Comparison of ENCODE assay signal across 8 mouse cellular contexts in the genomic region with DNA sequence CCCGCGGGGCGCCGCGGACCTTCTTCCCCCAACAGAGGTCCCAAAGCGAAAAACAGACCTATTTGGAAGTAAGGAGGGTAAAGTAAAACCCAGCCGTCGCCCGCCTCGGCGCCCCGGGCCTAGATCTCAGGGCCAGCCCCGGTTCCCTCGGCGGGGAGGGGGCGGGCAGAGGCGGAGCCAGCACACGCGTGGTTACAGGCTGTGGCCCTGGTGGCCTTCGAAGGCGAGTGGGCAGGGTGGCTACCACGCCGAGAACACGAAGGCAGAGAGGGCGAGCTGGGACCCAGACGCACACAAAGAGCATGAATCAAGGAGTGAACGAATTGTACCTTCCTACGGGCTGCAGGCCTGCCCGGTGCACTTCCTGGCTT. TPM values are rescaled to one million over a fixed set of nuclear protein-coding genes. Genes with fewer than 3 reads are reported as not detected.
DNase-seq lines count a peak whose midpoint lies in the region; ATAC-seq and TF ChIP-seq lines count a peak whose summit lies in the region.

No protein-coding gene starts in this region.

- H3K36me3 ChIP-seq in neural tube, embryonic 11.5 days (ENCODE audit: control insufficient read depth, insufficient read depth, low read length), result no peaks in the 10 kb centered on the region
- no peaks in the 10 kb centered on the region for H3K36me3 ChIP-seq in limb, embryonic 15.5 days
- no peaks in the 10 kb centered on the region for H3K36me3 ChIP-seq in stomach, embryonic 15.5 days

- TF ChIP-seq POLR2A in cerebellum, adult 2 months (IDR thresholded peaks at IDR 0.05; ENCODE audit: borderline replicate concordance, insufficient read depth, low read length), result no peak

- no peaks in the 10 kb centered on the region for H3K9me3 ChIP-seq in neural tube, embryonic 11.5 days (ENCODE audit: control insufficient read depth, low read length)
- no peaks in the 10 kb centered on the region for H3K9me3 ChIP-seq in limb, embryonic 15.5 days
- no peaks in the 10 kb centered on the region for H3K9me3 ChIP-seq in stomach, embryonic 15.5 days

- ATAC-seq in neural tube, embryonic 11.5 days (ENCODE audit: insufficient read depth, low FRiP score, low TSS enrichment), result peak; percentile 84
- ATAC-seq in limb, embryonic 15.5 days (ENCODE audit: insufficient number of reproducible peaks, low FRiP score, low TSS enrichment, low read depth), result peak; percentile 74
- peak; percentile 50 for ATAC-seq in stomach, embryonic 15.5 days (ENCODE audit: insufficient read depth, low FRiP score, low read depth)

- DNase-seq in cerebellum, adult 2 months, result no peak
- DNase-seq in cerebellum, adult 8-10 months, result no peak
- peak; percentile 70 for DNase-seq in neural tube, embryonic 11.5 days (ENCODE audit: low spot score)
- DNase-seq in neural tube, embryonic 10.5 days (ENCODE audit: extremely low spot score, low spot score), result no peak
- DNase-seq in frontal cortex, adult 2 months (ENCODE audit: extremely low spot score in 1 of 2, low spot score in 1 of 2), result no peak
- no peak for DNase-seq in ovary, postnatal 14 days (ENCODE audit: low spot score)

- no peak overlapping the region for H3K27ac ChIP-seq in cerebellum, adult 2 months (ENCODE audit: insufficient read depth, low read length)
- H3K27ac ChIP-seq in neural tube, embryonic 11.5 days (ENCODE audit: low read depth, low read length), result no peak overlapping the region
- H3K27ac ChIP-seq in limb, embryonic 15.5 days, result peak overlapping the region; percentile 82; the same call in 1 of the 2 replicates
- peak overlapping the region; percentile 35; the same call in 1 of the 2 replicates for H3K27ac ChIP-seq in stomach, embryonic 15.5 days

- H3K4me2 ChIP-seq in neural tube, embryonic 11.5 days (ENCODE audit: low read depth), result peak overlapping the region; percentile 68
- peak overlapping the region; percentile 85 for H3K4me2 ChIP-seq in limb, embryonic 15.5 days
- H3K4me2 ChIP-seq in stomach, embryonic 15.5 days, result peak overlapping the region; percentile 87

- no peaks in the 10 kb centered on the region for H3K27me3 ChIP-seq in cerebellum, adult 2 months (ENCODE audit: control insufficient read depth, insufficient read depth, low read length)
- H3K27me3 ChIP-seq in neural tube, embryonic 11.5 days (ENCODE audit: control insufficient read depth, insufficient read depth, low read length), result no peaks in the 10 kb centered on the region
- H3K27me3 ChIP-seq in limb, embryonic 15.5 days, result no peaks in the 10 kb centered on the region
- H3K27me3 ChIP-seq in stomach, embryonic 15.5 days (replicated peaks), result no peaks in the 10 kb centered on the region

- peak overlapping the region; percentile 31 for H3K4me3 ChIP-seq in cerebellum, adult 2 months (replicated peaks; ENCODE audit: insufficient read depth, low read depth, low read length)
- H3K4me3 ChIP-seq in neural tube, embryonic 11.5 days (ENCODE audit: low read depth, low read length), result peak overlapping the region; percentile 37
- H3K4me3 ChIP-seq in limb, embryonic 15.5 days, result peak overlapping the region; percentile 49
- peak overlapping the region; percentile 51 for H3K4me3 ChIP-seq in stomach, embryonic 15.5 days (replicated peaks)

- 17% methylated on average over 29 of the region's 29 CpGs for WGBS in cerebellum, adult 2 months
- 18% methylated on average over 29 of the region's 29 CpGs for WGBS in neural tube, embryonic 11.5 days
- 22% methylated on average over 29 of the region's 29 CpGs for WGBS in limb, embryonic 15.5 days
- 22% methylated on average over 29 of the region's 29 CpGs for WGBS in stomach, embryonic 15.5 days

- TF ChIP-seq CTCF in cerebellum, adult 2 months (IDR thresholded peaks at IDR 0.05; ENCODE audit: borderline replicate concordance, insufficient read depth, low read depth, low read length), result no peak

- no peaks in the 10 kb centered on the region for H3K4me1 ChIP-seq in cerebellum, adult 2 months (ENCODE audit: control insufficient read depth, insufficient read depth, low read length)
- H3K4me1 ChIP-seq in neural tube, embryonic 11.5 days (ENCODE audit: control insufficient read depth, insufficient read depth, low read length), result no peaks in the 10 kb centered on the region; the same call in 1 of the 2 replicates
- H3K4me1 ChIP-seq in limb, embryonic 15.5 days, result peaks cover 12% of the 10 kb centered on the region
- H3K4me1 ChIP-seq in stomach, embryonic 15.5 days, result peaks cover 12% of the 10 kb centered on the region

- peak overlapping the region; percentile 77 for H3K9ac ChIP-seq in neural tube, embryonic 11.5 days (ENCODE audit: low read length)
- H3K9ac ChIP-seq in limb, embryonic 15.5 days, result peak overlapping the region; percentile 54
- 0 out of 2 replicates have a peak overlapping the region, but pooled peaks have one; percentile 9 for H3K9ac ChIP-seq in stomach, embryonic 15.5 days

RNA-seq across cellular contexts. Expression of gene Gm10190, which starts 0.4 kb away (rescaled TPM):
- polyA plus RNA-seq in cerebellum, adult 2 months (2012; rRNA removed), result not detected in 2 replicates
- 1.8 and 2.0 TPM in 2 replicates for polyA plus RNA-seq in neural tube, embryonic 11.5 days (2014; fragmentation: Nextera tagmentation; extraction: Ambion mirVana)
- polyA plus RNA-seq in limb, embryonic 15.5 days (2015; fragmentation: Nextera tagmentation; extraction: Ambion mirVana), result 1.6 and 2.4 TPM in 2 replicates
- polyA plus RNA-seq in stomach, embryonic 15.5 days (2015; fragmentation: Nextera tagmentation; extraction: Ambion mirVana), result 1.7 and 2.0 TPM in 2 replicates
- not detected in 2 replicates for polyA plus RNA-seq in frontal cortex, adult 2 months (2012; rRNA removed)

Comparison
In these comparisons a context has a peak if more than half of its experiments do, and no peak if none do; other contexts are left out.
1. H3K27ac ChIP-seq: peak in limb, embryonic 15.5 days (single experiment) and stomach, embryonic 15.5 days (single experiment); none in cerebellum, adult 2 months (single experiment) and neural tube, embryonic 11.5 days (single experiment).
2. H3K9ac ChIP-seq: peak in every context shown above with its lines; median percentile 77 in neural tube, embryonic 11.5 days; 54 in limb, embryonic 15.5 days; 9 in stomach, embryonic 15.5 days.
3. Peak in every context shown above with its lines, with median percentiles within 50 percentile points of each other: H3K4me3 ChIP-seq, ATAC-seq and H3K4me2 ChIP-seq.